Mouse (Mus musculus) heart, adult 11 months (tissue): ENCODE results near the gene Spag9.
"Not testable (repeated sequence)": the region's sequence is repeated elsewhere in the genome, so short reads cannot be mapped to it uniquely, and the experiment has no call there.

Experiments
- DNase-seq: peaks from one replicate; pipeline ENCODE4 v3.0.0; 2022

Spag9 gene

GRCm38 (mm10) chr11:93987026-93987425 is 8.9 kb upstream of the Spag9 start:
- peak; percentile 87 for DNase-seq

- peak; percentile 97 for DNase-seq
These were observed 8.1 kb upstream of the Spag9 start for GRCm38 (mm10) chr11:93987625-93988327.

GRCm38 (mm10) chr11:93988328-93989062 is 7.4 kb upstream of the Spag9 start:
- peak; percentile 96 for DNase-seq

DNA sequence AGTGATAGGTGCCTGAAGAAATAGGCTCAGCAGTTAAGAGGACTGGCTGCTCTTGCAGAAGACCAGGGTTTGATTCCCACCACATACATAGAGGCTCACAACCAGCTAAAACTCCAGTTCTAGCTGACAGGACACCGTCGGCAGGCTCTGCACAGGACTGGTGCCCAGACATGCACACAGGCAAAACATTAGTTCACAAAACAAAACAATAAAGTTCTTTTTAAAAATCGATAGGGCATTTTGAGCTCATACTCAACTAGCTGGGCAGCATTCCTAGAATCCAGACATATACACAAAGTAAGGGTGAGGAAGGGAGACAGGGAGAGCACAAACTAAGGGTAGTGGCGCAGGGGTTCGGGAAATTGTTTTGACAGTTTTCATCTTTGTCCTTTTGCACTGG is 1.4 kb upstream of the Spag9 start:
- peak; percentile 89 for DNase-seq

- peak; percentile 100 for DNase-seq
These were observed 676 bp upstream of the Spag9 start for GRCm38 (mm10) chr11:93995111-93995719.

DNA sequence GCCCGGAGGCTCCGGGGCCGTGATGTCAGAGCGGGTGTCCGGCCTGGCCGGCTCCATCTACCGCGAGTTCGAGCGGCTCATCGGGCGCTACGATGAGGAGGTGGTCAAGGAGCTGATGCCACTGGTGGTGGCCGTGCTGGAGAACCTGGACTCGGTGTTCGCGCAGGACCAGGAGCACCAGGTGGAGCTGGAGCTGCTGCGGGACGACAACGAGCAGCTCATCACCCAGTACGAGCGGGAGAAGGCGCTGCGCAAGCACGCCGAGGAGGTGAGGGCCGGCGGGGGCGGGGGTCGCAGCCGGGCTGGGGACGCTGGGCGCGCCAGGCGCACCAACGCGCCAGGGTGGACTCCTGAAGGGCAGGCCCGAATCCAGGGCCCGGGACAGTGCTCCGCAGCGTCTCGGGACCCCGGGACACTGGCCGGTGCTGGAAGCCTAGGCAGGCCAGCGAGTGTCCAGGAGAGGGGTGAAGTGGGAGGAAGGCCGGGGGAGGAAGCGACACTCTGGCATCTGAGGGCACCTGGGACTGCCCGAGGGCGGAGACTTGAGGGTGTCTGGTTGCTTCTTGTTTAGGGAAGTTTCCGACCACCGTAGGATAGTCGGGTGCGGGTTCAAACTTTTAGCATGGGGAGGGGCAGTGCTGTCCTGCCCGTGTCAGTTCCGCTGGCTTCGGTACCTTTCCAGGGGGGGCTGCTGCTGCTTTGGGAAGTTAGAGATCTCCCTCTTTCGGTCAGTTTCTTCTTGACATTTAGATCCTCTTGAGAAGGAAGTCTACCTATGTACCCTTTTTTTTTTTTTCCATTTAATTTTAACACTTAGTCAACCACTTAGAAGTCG is 632 bp downstream of the Spag9 start:
- peak; percentile 97 for DNase-seq

GRCm38 (mm10) chr11:93997141-93997775 is 1.4 kb downstream of the Spag9 start:
- DNase-seq: peak; percentile 96

DNA sequence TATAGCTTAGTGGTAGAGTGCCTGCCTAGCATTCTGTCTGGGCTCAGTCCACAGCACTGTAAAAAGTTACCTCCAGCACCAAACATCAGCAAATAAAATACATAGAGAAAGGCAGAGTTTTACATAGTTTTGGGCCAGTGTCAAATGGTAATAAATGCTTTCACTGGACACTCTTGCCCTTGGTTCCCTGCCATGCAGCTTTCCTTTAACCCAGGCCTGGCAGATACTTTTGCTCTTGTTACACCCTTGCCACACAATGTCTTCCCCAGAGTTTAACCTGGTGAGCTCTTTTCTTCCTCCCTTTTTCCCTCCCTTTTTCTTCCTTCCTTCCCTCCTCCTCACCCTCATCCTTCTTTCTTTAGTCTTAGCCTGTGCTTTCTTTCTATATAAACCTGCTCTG is 3.4 kb downstream of the Spag9 start:
- peak; percentile 84 for DNase-seq

DNA sequence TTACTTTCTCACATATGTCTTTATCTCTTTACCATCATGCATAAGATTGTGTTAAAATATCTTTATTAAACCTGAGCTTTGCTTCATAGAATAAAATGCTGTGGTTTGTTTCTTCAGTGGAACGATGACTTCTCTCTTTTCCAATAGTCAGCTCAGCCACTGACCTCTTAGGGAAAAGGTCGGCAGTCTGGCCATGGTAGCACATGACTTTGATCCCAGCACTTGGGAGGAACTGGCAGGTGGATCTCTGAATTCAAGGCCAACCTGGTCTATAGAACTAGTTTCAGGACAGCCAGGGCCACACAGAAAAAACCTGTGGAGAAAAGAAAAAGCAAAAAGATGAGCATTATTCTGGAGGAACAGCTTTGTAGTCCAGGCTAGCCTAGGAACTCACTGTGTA is 7.5 kb downstream of the Spag9 start:
- DNase-seq: no peak

GRCm38 (mm10) chr11:94019091-94019490 is 23.2 kb downstream of the Spag9 start:
- no peak for DNase-seq

GRCm38 (mm10) chr11:94020403-94020802 is 24.5 kb downstream of the Spag9 start:
- DNase-seq: no peak

GRCm38 (mm10) chr11:94026289-94026688 is 30.4 kb downstream of the Spag9 start:
- no peak for DNase-seq

GRCm38 (mm10) chr11:94032084-94032483 is 36.2 kb downstream of the Spag9 start:
- DNase-seq: no peak

GRCm38 (mm10) chr11:94032971-94033370 is 37.1 kb downstream of the Spag9 start:
- peak; percentile 86 for DNase-seq

GRCm38 (mm10) chr11:94035974-94036373 is 40.1 kb downstream of the Spag9 start:
- no peak for DNase-seq

GRCm38 (mm10) chr11:94041475-94041874 is 45.6 kb downstream of the Spag9 start:
- peak; percentile 93 for DNase-seq

DNA sequence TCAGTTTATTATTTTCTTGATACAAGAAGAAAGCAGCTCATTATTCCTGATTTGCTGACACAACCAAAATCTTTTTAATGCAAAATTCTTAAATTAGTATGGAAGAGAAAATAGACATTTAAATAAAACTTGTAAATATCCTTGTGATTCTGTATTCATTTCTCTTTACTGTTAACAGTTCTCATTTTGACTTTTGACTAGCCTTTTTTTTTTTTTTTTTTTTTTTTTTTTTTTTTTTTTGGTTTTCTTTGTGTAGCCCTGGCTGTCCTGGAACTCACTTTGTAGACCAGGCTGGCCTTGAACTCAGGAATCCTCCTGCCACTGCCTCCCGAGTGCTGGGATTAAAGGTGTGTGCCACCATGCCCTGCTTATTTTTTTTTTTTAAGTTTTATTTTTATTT is 46.4 kb downstream of the Spag9 start:
- DNase-seq: not testable (repeated sequence)

DNA sequence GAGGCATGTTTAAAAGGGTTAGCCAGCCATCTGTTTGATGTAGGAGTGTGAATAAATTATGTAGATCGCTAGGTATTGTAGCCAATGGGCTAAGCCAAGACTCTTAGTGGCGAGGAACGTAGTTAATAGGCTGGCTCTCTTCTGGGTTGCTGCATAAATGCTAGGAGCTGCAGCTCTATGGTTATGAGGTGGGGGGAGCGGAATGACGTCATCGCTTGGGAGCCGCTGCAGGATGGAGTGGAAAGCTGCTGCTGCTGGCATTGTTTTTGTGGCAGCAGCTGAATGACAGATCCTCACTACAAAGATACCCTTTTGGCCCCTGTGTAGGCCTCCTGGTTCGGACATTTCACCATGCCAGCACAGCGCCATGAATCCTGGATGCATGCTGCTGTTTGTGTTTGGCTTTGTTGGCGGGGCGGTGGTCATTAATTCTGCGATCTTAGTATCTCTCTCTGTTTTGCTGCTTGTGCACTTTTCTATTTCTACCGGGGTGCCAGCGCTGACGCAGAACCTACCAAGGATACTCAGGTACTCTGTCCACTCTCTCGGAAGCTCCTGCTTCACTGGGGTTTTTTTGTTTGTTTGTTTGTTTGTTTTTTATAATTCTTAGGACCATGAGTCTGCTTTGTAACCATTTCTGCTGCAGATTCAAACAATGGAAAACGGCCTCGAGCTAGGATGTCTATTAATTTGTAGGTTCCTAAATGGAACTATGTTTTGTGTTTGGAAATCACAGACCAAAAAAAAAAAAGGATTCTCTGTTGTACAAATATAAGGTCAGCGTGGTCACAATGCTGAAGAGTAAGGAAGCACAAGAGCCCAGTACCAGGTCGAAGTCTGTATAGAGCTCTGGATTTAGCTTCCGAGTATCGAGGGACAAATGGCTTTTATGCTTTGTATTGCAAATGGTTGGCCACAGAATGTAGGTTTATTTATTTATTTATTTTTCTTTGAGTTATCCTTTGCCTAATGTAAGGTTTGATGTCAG is 48.4 kb downstream of the Spag9 start:
- peak; percentile 98 for DNase-seq

DNA sequence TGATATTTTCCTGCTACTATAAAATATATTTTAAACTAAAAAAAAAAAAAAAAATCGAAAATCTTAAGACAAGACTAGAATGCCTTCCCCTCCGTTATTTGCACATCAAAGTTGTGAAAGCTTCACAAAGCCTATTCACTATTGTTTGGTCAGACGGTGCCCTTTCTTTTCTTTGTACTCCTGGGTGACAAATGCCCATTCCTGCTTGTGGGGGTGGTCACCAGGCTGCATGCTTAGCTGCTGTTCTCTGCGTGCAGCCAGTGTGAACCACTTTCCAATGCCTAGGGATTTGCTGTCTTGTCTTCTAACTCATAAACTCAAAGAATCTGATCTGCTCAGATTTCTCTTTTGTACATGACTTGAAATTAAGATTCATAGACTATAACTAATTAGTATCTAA is 49.1 kb downstream of the Spag9 start:
- no peak for DNase-seq

DNA sequence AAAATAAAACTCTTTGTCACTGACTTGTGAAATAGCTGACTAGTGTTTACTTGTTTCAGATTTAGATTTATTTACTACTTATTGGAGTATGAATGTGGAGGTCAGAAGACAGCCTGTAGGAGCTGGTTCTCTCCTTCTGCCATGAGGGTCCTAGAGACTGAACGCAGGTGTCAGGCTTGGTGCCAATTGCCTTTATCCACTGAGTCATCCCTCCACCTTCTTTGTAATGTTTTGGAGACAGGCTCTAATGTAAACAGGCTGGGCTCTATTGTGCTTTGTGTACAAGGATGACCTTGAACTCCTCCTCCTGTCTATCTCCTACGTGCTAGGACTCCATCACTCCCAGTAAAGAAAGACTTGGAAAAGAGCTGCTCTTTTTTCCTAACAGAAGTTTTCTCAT is 51.4 kb downstream of the Spag9 start:
- no peak for DNase-seq

DNA sequence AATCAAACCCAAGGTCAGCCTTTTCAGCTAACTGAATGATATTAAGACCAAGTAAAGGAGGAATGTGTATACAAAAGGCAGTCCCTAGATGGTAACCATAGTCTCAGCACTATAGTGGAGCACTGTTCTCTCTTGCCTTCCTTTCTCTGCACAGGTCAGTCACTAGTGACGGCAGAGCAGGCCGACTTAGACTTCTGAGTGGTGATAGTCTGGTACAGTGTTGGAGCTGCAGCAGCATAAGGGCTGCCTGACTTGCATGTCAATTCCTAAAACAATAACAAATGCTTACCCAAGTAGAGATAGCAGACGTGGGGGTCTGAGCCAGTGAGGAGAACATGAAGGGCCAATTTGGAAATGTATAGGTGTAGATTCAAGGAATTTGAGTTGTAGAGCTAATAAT is 58.3 kb downstream of the Spag9 start:
- DNase-seq: no peak
